Mouse (Mus musculus): ENCODE measurements around the gene Scgb1b18.
"Not testable (repeated sequence)": the region's sequence is repeated elsewhere in the genome, so short reads cannot be mapped to it uniquely, and the experiment has no call there.

Scgb1b18 gene

GRCm38 (mm10) chr7:33185268-33185667 is at the start of gene Scgb1b18:
Gene Scgb1b18, plus strand, starts transcription at chr7:33185568.
- not testable (repeated sequence) for DNase-seq

- DNase-seq: not testable (repeated sequence)
Measured at GRCm38 (mm10) chr7:33173764-33174163, 11.6 kb upstream of the Scgb1b18 start, which contains the start of gene Scgb2b18. Gene Scgb2b18, minus strand, starts transcription at chr7:33173864.
